Mouse (Mus musculus): ENCODE measurements at regions not wholly inside any gene's neighbourhood (a gene's known extent, or its start where the extent isn't known, plus 50 kb on each side); places are given as distances from the start of the nearest gene placed in this dataset.

DNA sequence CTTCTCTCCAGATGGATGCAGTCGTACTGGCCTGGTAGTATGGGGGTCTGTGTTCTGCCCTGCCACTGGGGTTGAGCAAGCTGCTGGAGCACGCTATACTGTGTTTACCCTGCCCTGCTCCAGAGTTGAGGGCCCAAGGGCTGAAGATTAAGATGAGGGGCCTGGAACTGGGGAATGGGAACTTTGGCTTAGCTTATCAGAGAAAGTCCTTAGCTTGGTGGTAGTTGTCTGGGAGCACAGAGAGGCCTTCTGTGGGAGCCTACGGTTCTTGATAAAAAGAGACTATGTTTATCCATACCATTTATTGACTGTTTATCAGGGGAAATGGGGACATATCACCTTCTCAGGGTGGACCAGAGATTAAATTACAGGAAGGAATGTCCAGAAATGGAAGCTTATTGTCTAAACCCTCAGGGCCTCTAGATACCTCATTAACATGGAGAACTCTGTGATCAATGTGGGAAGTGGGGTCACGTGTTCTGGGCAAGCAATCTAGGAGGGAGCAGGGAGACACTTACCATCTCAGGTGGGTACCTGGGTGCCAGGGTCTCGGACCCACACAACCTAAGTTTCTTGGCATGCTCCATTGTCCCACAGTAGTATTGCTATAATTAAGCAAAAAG, 58.7 kb downstream of the Mycn start:
- Histone ChIP-seq H3K9ac (replicated peaks) (no peak overlapping the region), H3K27ac (replicated peaks) (no peak overlapping the region), H3K36me3 (no peaks in the 10 kb centered on the region), H3K4me1 (peaks cover 2% of the 10 kb centered on the region; the same call in 1 of the 2 replicates), H3K4me2 (replicated peaks) (no peak overlapping the region), H3K9me3 (no peaks in the 10 kb centered on the region), H3K4me3 (no peak overlapping the region), H3K27me3 (no peaks in the 10 kb centered on the region)
- ATAC-seq (replicated peaks), result no peak
- 90% methylated on average over 5 of the region's 5 CpGs for WGBS

DNA sequence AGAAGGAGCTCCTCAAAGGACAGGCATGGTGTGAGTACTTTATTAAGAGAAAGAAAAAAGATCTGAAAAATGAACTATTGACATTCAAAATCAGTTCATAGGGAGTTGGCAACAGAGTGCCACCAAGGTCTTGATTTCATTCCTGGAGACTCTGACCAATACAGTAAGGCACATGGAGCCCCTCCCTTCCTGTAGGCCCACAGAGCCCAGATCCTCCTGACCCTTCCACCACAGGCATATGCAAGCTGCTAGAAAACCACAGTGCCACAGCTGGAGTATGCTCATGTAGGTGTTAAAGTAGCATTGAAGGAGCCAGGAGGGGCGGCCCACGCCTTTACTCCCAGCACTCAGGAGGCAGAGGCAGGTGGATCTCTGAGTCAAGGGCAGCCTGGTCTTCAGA, 63.7 kb downstream of the Mycn start:
- ATAC-seq (replicated peaks), result peak; percentile 28
- no peaks in the 10 kb centered on the region for H3K9me3 ChIP-seq
- H3K9ac ChIP-seq (replicated peaks), result no peak overlapping the region
- H3K27ac ChIP-seq (replicated peaks), result peak overlapping the region; percentile 80
- 87% methylated on average over 2 of the region's 2 CpGs for WGBS
- no peak overlapping the region for H3K4me3 ChIP-seq
- no peaks in the 10 kb centered on the region for H3K27me3 ChIP-seq
- no peak overlapping the region for H3K4me2 ChIP-seq (replicated peaks)
- H3K36me3 ChIP-seq, result no peaks in the 10 kb centered on the region
- peaks cover 17% of the 10 kb centered on the region for H3K4me1 ChIP-seq

DNA sequence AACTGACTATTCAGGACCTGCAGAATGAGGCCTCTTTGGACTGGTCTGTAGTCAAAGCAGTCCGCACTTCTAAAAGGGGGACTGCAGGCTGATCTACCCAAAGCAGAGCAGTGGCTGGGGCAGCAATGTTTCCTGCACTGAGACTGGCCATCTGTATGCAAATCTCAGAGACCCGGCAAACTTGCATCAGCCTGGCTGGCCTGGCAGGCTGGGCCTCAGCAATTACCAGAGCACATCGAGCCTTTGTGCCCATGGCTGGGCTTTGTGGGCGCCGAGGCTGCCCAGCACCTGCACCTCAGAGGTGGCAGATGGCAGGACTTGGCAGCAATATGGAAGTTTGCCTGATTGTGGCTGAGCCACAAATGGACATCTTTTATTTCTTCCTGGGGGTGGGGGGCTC, 64.2 kb downstream of the Mycn start:
- no peak overlapping the region for H3K9ac ChIP-seq (replicated peaks)
- no peaks in the 10 kb centered on the region for H3K36me3 ChIP-seq
- peak overlapping the region; percentile 80 for H3K27ac ChIP-seq (replicated peaks)
- peaks cover 22% of the 10 kb centered on the region for H3K4me1 ChIP-seq
- H3K27me3 ChIP-seq, result no peaks in the 10 kb centered on the region
- peak; percentile 92 for ATAC-seq (replicated peaks)
- H3K4me2 ChIP-seq (replicated peaks), result no peak overlapping the region
- H3K9me3 ChIP-seq, result no peaks in the 10 kb centered on the region
- WGBS, result 6% methylated on average over 5 of the region's 5 CpGs
- no peak overlapping the region for H3K4me3 ChIP-seq

DNA sequence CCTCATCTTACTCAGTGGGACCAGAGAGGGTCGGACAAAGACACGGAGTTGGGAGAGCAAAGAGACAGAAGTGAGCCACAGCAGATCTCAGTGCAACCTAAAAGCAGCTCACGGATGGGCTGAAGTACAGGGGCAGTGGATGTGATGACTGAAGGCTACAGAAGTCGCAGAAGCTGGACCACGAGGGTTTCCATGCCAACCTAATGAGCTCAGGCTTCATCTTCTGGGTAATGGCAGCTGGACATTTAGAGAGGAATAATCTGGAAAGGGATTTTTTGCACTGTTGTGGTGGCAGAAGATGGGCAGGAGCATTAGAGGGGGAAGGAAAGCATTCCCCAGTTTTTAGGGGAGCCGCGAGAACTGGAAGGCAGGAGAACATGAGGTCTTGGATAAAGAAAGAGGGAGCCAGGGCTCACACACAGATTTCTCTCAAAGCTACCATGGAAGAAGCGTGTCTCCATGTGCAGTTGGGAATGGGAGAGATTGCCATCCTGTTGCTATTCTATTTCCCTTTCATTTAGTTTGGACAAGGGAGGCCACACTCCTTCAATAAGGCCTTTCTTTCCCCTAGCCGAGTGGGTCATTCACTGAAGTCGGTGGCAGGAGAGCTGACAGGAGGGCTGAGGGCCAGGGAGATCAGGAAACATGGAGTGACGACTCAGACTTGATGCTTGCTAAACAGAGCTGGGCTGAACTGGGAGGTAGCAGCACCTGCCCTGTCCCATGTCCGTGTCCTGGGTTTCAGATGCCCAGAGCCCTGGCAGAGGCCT, 65.6 kb downstream of the Mycn start:
- 38% methylated on average over 12 of the region's 12 CpGs for WGBS
- H3K27ac ChIP-seq (replicated peaks), result peak overlapping the region; percentile 80
- no peaks in the 10 kb centered on the region for H3K27me3 ChIP-seq
- H3K9me3 ChIP-seq, result no peaks in the 10 kb centered on the region
- no peaks in the 10 kb centered on the region for H3K36me3 ChIP-seq
- H3K9ac ChIP-seq (replicated peaks), result no peak overlapping the region
- no peak overlapping the region for H3K4me2 ChIP-seq (replicated peaks)
- ATAC-seq (replicated peaks), result peak; percentile 32; the same call in 1 of the 2 replicates
- H3K4me3 ChIP-seq, result no peak overlapping the region
- H3K4me1 ChIP-seq, result peaks cover 36% of the 10 kb centered on the region

DNA sequence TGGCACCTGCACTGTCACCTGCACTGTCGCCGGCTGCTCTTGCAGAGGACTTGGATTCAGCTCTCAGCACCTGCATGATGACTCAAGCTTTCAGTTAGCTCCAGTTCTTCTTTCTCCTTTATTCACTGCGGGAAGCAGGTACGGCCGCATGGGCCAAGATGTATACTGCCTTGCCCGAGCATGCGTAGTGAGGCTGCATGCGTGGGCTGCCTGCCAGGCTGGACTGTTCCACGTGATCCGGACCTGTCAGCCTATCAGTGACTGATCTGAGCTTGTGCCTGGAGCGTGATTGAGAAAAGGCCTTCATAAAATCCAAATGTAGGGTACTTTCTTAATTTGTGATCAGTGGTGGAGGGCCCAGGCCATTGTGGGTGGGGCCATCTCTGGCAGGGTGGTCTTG, 68.2 kb downstream of the Mycn start:
- peak overlapping the region; percentile 21; the same call in 1 of the 2 replicates for H3K4me2 ChIP-seq (replicated peaks)
- WGBS, result 58% methylated on average over 11 of the region's 11 CpGs
- ATAC-seq (replicated peaks), result no peak; the same call in 1 of the 2 replicates

DNA sequence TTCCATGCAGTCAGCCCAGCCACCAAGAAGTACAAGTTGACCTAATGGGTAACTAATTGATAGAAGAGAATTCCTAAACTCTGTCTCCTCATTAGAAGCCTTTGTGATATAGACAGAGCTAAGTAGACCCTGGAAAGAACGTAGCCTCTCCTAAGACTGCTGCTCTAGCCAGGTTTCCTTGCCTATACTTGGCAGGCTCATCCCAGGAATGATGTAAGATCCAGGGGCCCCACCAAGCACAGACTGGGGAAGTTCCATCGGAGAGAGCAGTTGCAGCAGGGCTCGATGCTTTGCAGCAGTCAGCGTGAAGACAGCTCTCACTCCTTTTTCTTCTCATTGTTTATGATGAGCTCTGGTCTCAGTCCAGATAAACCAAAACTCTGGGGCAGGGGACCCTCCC, 68.7 kb downstream of the Mycn start:
- no peak for ATAC-seq (replicated peaks)
- peaks cover 39% of the 10 kb centered on the region for H3K4me1 ChIP-seq
- no peaks in the 10 kb centered on the region for H3K36me3 ChIP-seq
- H3K27ac ChIP-seq (replicated peaks), result peak overlapping the region; percentile 80
- WGBS, result 38% methylated on average over 4 of the region's 4 CpGs
- H3K9me3 ChIP-seq, result no peaks in the 10 kb centered on the region
- no peak overlapping the region for H3K9ac ChIP-seq (replicated peaks)
- H3K4me3 ChIP-seq, result no peak overlapping the region
- H3K4me2 ChIP-seq (replicated peaks), result no peak overlapping the region
- no peaks in the 10 kb centered on the region for H3K27me3 ChIP-seq

More for the DNA sequence above, 68.2 kb downstream of the Mycn start:
- Histone ChIP-seq H3K9ac (replicated peaks) (no peak overlapping the region), H3K27ac (replicated peaks) (peak overlapping the region; percentile 80), H3K27me3 (no peaks in the 10 kb centered on the region), H3K9me3 (no peaks in the 10 kb centered on the region), H3K4me1 (peaks cover 39% of the 10 kb centered on the region), H3K36me3 (no peaks in the 10 kb centered on the region), H3K4me3 (no peak overlapping the region)

DNA sequence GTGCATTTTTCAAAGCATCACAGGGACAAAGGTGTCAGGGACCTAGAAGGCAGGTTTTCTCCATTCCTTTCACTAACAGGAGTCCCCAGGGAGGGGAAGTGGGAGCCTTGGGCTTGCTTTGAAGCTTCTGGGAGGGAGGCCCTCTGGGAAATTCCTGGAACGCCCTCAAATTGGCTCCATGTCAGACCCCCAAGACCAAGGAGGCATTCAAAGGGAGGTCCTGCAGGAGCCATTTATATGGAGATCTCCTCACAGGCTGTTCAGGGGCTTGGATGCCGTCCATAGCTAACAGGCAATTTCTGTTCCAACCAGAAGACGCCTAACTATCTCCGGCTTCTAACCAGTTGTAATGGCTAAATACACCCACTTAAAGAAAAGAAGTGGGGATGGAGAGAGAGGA, 70.4 kb downstream of the Mycn start:
- peaks cover 48% of the 10 kb centered on the region for H3K4me1 ChIP-seq
- H3K27ac ChIP-seq (replicated peaks), result peak overlapping the region; percentile 80

DNA sequence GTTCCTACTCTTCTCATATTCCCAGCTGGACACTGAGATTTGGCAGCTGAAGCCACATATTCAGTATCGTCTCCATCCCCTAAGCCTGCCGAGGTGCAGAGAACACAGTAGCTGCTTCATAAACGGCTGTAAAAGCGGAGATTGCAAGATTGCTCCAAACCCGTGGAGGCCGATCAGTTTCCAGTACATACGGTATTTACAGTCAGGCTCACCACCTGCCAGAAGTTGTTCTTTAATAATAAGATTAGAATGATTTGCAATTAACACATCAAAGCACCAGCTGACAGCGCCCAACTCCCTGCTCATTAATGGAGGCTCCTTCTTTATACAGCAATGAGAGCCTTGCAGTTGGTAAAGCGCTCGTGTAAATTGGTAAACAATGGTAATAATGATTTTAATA, 75.1 kb downstream of the Mycn start:
- Histone ChIP-seq H3K4me3 (no peak overlapping the region), H3K27ac (replicated peaks) (peak overlapping the region; percentile 56), H3K4me1 (peaks cover 27% of the 10 kb centered on the region), H3K36me3 (no peaks in the 10 kb centered on the region), H3K4me2 (replicated peaks) (no peak overlapping the region), H3K9ac (replicated peaks) (no peak overlapping the region), H3K27me3 (no peaks in the 10 kb centered on the region), H3K9me3 (no peaks in the 10 kb centered on the region)
- ATAC-seq (replicated peaks), result peak; percentile 85
- WGBS, result 9% methylated on average over 10 of the region's 10 CpGs

More for the DNA sequence above, 70.4 kb downstream of the Mycn start:
- ATAC-seq (replicated peaks), result peak; percentile 64
- 14% methylated on average over 4 of the region's 4 CpGs for WGBS
- no peaks in the 10 kb centered on the region for H3K9me3 ChIP-seq
- H3K4me3 ChIP-seq, result no peak overlapping the region
- no peak overlapping the region for H3K9ac ChIP-seq (replicated peaks)
- no peaks in the 10 kb centered on the region for H3K36me3 ChIP-seq
- no peak overlapping the region for H3K4me2 ChIP-seq (replicated peaks)
- no peaks in the 10 kb centered on the region for H3K27me3 ChIP-seq

DNA sequence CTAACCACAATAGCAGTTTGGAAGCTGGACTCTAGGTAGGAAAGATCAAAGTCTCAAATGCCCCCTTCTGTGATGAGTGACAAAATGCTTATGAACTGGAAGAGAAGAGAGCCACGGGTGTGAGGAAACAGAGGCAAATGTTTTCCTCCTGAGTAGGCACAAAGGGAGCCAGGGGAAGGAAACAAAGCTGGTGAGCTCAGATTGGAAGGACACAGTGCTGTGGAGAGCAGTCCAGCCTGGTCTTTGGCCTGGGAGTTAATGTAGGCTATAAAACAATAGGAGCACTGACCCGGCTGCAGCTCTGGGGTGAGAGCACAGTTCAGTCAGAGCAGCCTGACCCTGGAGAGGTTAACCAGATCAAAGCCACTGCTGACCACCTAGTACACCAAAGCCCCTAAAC, 91.0 kb downstream of the Mycn start:
- no peak overlapping the region for H3K9ac ChIP-seq (replicated peaks)
- no peak overlapping the region for H3K4me3 ChIP-seq
- H3K27ac ChIP-seq (replicated peaks), result no peak overlapping the region
- ATAC-seq (replicated peaks), result no peak
- 8% methylated on average over 2 of the region's 2 CpGs for WGBS
- no peak overlapping the region for H3K4me2 ChIP-seq (replicated peaks)
- no peaks in the 10 kb centered on the region for H3K27me3 ChIP-seq
- no peaks in the 10 kb centered on the region for H3K36me3 ChIP-seq
- H3K9me3 ChIP-seq, result no peaks in the 10 kb centered on the region
- no peaks in the 10 kb centered on the region for H3K4me1 ChIP-seq

DNA sequence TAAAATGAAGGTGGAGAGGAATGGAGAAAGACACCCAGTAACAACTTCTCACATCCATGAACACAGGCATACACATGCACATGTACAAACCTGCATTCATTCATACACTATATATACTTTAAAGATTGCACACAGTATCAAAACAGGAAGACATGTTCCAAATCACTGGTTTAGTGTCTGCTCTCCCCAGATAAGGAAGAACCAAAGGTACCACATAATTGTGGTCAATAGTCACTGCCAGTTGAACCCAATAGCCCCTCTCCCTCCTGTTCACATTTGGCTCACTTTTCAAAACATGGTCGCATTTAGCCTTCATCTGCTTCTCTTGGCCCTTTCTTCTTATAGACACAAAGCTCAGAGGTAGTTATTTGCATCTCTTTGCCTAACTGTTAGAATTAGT, 95.0 kb downstream of the Mycn start:
- H3K27me3 ChIP-seq, result no peaks in the 10 kb centered on the region
- no peak overlapping the region for H3K4me2 ChIP-seq (replicated peaks)
- H3K36me3 ChIP-seq, result no peaks in the 10 kb centered on the region
- WGBS, result 56% methylated on average over 1 of the region's 1 CpGs
- no peak overlapping the region for H3K9ac ChIP-seq (replicated peaks)
- no peaks in the 10 kb centered on the region for H3K4me1 ChIP-seq
- H3K9me3 ChIP-seq, result no peaks in the 10 kb centered on the region
- H3K27ac ChIP-seq (replicated peaks), result no peak overlapping the region
- no peak for ATAC-seq (replicated peaks)
- no peak overlapping the region for H3K4me3 ChIP-seq

DNA sequence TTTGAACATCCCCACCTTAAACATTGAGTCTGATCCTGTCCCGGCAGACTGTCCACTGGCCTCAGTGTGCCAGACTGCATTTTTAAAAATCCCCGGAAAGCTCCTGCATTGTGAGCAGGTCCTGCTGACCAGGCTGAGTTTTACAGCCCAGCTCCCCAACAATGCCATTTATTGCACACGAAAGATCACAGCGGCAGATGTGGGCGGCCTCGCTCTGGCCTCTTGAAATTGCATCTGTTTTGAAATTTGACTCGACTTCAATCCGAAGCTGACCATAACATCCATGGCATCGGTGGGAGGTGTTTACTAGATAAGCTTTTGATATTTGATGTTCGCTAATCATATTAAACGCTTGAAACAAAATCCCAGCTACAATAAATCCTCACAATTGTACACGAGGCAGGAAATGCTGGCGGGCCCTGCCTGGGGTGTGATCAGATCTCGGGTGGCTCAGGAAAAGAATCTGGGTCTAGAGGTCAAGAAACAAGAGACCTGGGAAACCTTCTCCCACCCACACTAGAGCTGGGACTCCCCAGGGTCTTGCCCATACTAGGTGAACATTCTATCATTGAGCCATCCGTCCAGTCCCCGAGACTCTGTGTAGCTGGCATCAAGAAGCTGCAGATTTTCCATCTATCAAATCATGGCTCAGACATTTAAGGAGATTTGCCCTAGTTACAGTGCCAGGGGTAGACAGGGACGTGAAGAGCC, 99.3 kb downstream of the Mycn start:
- Histone ChIP-seq H3K27ac (replicated peaks) (no peak overlapping the region), H3K9me3 (no peaks in the 10 kb centered on the region), H3K4me2 (replicated peaks) (no peak overlapping the region), H3K9ac (replicated peaks) (no peak overlapping the region), H3K4me3 (no peak overlapping the region), H3K36me3 (no peaks in the 10 kb centered on the region), H3K4me1 (peaks cover 4% of the 10 kb centered on the region; the same call in 1 of the 2 replicates), H3K27me3 (no peaks in the 10 kb centered on the region)
- WGBS, result 41% methylated on average over 17 of the region's 17 CpGs
- ATAC-seq (replicated peaks), result no peak
